Mouse (Mus musculus): Measurements from ENCODE around the gene Cyp26c1. TPM values are rescaled to one million over a fixed set of nuclear protein-coding genes. Genes with fewer than 3 reads are reported as not detected.

The Cyp26c1 gene
- polyA plus RNA-seq, 1 experiment from 2014 or later = 6.1 TPM

DNA sequence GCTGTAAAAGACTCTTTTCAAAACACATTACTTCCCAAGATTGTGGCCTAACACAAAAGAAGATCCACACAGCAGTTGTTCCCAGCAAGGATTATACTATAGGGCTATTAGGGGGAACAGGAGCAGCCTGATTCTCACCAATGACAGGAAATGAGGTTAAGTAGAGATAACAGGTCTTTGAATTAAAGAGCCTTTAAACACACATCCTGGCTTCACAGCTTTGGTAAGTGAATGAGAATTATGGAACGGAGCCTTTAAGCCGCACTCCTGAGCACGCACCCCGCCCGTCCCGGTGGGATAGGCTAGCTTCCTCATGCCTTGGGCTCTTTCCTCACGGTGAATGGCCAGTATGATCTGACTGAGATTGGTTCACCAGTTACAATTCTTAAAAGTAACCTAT lies 54.7 kb downstream of the Cyp26c1 start:
- no peaks in the 10 kb centered on the region for H3K36me3 ChIP-seq (ENCODE audit: control insufficient read depth, insufficient read depth, low read length)
- DNase-seq (ENCODE audit: low spot score) = no peak
- WGBS = 80% methylated on average over 7 of the region's 7 CpGs
- H3K4me2 ChIP-seq (replicated peaks; ENCODE audit: low read depth, low read length) = no peak overlapping the region
- no peaks in the 10 kb centered on the region for H3K27me3 ChIP-seq (ENCODE audit: control insufficient read depth, insufficient read depth, low read length)
- no peak overlapping the region for H3K9ac ChIP-seq (ENCODE audit: low read depth, low read length)
- H3K9me3 ChIP-seq (ENCODE audit: control insufficient read depth, low read length) = no peaks in the 10 kb centered on the region
- no peak overlapping the region for H3K4me3 ChIP-seq (ENCODE audit: low read depth, low read length)
- no peaks in the 10 kb centered on the region for H3K4me1 ChIP-seq (replicated peaks; ENCODE audit: control insufficient read depth, insufficient read depth, low read length)
- H3K27ac ChIP-seq (ENCODE audit: low read depth, low read length) = no peak overlapping the region
- ATAC-seq (ENCODE audit: low FRiP score) = no peak

Other genes with a start within 250 kb of the Cyp26c1 start
- gene Exoc6, start 135.2 kb upstream of the Cyp26c1 start, polyA plus RNA-seq (2014; fragmentation: Nextera tagmentation; extraction: Ambion mirVana) = 10.1 and 11.0 TPM in 2 replicates
- 16.4 and 19.9 TPM in 2 replicates for gene Cyp26a1, start 12.2 kb downstream of the Cyp26c1 start, polyA plus RNA-seq (2014; fragmentation: Nextera tagmentation; extraction: Ambion mirVana)

All from hindbrain, embryonic 11.5 days (tissue).